Comparison of ENCODE assay signal across 8 mouse cellular contexts in genomic region chr6:128799896-128800270, GRCm38 (mm10). TPM values are rescaled to one million over a fixed set of nuclear protein-coding genes. Genes with fewer than 3 reads are reported as not detected.
A peak's percentile ranks its signal among the peaks of the same experiment; 100 is the strongest.
DNase-seq lines count a peak whose midpoint lies in the region; ATAC-seq and TF ChIP-seq lines count a peak whose summit lies in the region.

No protein-coding gene starts in this region.

- intact Hi-C loops in heart, postnatal 25 days (cut with DNase I) = no loop called here

- WGBS in heart, embryonic 14.5 days = 22% methylated on average over 7 of the region's 7 CpGs
- 28% methylated on average over 7 of the region's 7 CpGs for WGBS in midbrain, embryonic 12.5 days

- no peaks in the 10 kb centered on the region for H3K27me3 ChIP-seq in heart, embryonic 14.5 days (ENCODE audit: control insufficient read depth, insufficient read depth, low read length)
- H3K27me3 ChIP-seq in ES-Bruce4 (ENCODE audit: control insufficient read depth, insufficient read depth, low read length, poor library complexity, severe bottlenecking) = no peaks in the 10 kb centered on the region
- H3K27me3 ChIP-seq in midbrain, embryonic 12.5 days = no peaks in the 10 kb centered on the region

- H3K4me1 ChIP-seq in heart, embryonic 14.5 days (ENCODE audit: control insufficient read depth in 2 of 2, insufficient read depth in 2 of 2, low read length in 2 of 2) = peaks cover 2 to 3% of the 10 kb centered on the region in 2 experiments; a peak in 2 of 4 replicates
- no peaks in the 10 kb centered on the region for H3K4me1 ChIP-seq in ES-Bruce4 (ENCODE audit: control insufficient read depth, insufficient read depth, low read length)
- H3K4me1 ChIP-seq in midbrain, embryonic 12.5 days = peaks cover 12% of the 10 kb centered on the region

- H3K27ac ChIP-seq in heart, embryonic 14.5 days (replicated peaks in 1 of 2; ENCODE audit: control insufficient read depth in 1 of 2, insufficient read depth in 1 of 2, low read depth in 2 of 2, low read length in 2 of 2) = no peak overlapping the region
- H3K27ac ChIP-seq in ES-Bruce4 (ENCODE audit: insufficient read depth, low read length) = no peak overlapping the region
- H3K27ac ChIP-seq in midbrain, embryonic 12.5 days (replicated peaks) = peak overlapping the region; percentile 60

- ATAC-seq in heart, embryonic 14.5 days (ENCODE audit: insufficient number of reproducible peaks, insufficient read depth, low FRiP score, low read depth) = no peak
- ATAC-seq in midbrain, embryonic 12.5 days (ENCODE audit: low FRiP score, low read depth) = no peak

- no peak for TF ChIP-seq EP300 in ES-Bruce4 (IDR thresholded peaks at IDR 0.05; ENCODE audit: insufficient read depth, low read depth, low read length)

- H3K9me3 ChIP-seq in heart, embryonic 14.5 days (ENCODE audit: control insufficient read depth, low read length) = no peaks in the 10 kb centered on the region
- no peaks in the 10 kb centered on the region for H3K9me3 ChIP-seq in ES-Bruce4 (replicated peaks; ENCODE audit: control insufficient read depth, insufficient read depth, low read length, poor library complexity, severe bottlenecking)
- H3K9me3 ChIP-seq in midbrain, embryonic 12.5 days = no peaks in the 10 kb centered on the region

- TF ChIP-seq CTCF in ES-Bruce4 (IDR thresholded peaks at IDR 0.05; ENCODE audit: low read depth, low read length) = no peak

- no peak for TF ChIP-seq POLR2A in ES-Bruce4 (IDR thresholded peaks at IDR 0.05; ENCODE audit: insufficient read depth, low read length)

- no peaks in the 10 kb centered on the region for H3K36me3 ChIP-seq in heart, embryonic 14.5 days (ENCODE audit: control insufficient read depth, insufficient read depth, low read length)
- H3K36me3 ChIP-seq in ES-Bruce4 (ENCODE audit: control insufficient read depth, insufficient read depth, low read length, poor library complexity, severe bottlenecking) = no peaks in the 10 kb centered on the region
- no peaks in the 10 kb centered on the region for H3K36me3 ChIP-seq in midbrain, embryonic 12.5 days

- H3K9ac ChIP-seq in heart, embryonic 14.5 days (ENCODE audit: low read length) = peak overlapping the region; percentile 78
- peak overlapping the region; percentile 69; the same call in 1 of the 2 replicates for H3K9ac ChIP-seq in ES-Bruce4 (ENCODE audit: low read depth, poor library complexity, severe bottlenecking)
- H3K9ac ChIP-seq in midbrain, embryonic 12.5 days (replicated peaks) = peak overlapping the region; percentile 41

- H3K4me2 ChIP-seq in heart, embryonic 14.5 days (ENCODE audit: low read length) = peak overlapping the region; percentile 64
- peak overlapping the region; percentile 56 for H3K4me2 ChIP-seq in midbrain, embryonic 12.5 days (replicated peaks)

- H3K4me3 ChIP-seq in heart, embryonic 14.5 days (ENCODE audit: control insufficient read depth in 1 of 2, insufficient read depth in 1 of 2, low read depth in 1 of 2, low read length in 2 of 2) = peak overlapping the region; percentile 63 to 95
- peak overlapping the region; percentile 41 for H3K4me3 ChIP-seq in ES-Bruce4 (ENCODE audit: low read depth, low read length)
- H3K4me3 ChIP-seq in midbrain, embryonic 12.5 days = peak overlapping the region; percentile 61

- DNase-seq in heart, postnatal 25 days (ENCODE audit: low spot score) = no peak
- peak; percentile 28 for DNase-seq in forelimb bud, embryonic 11.5 days (ENCODE audit: low read depth, low spot score)
- DNase-seq in adrenal gland, adult 18-20 months (ENCODE audit: low spot score in 2 of 2) = no peak
- no peak for DNase-seq in ovary, postnatal 36 days (ENCODE audit: low spot score)
- DNase-seq in T-cell, adult 2 months (ENCODE audit: low spot score) = no peak

RNA-seq across cellular contexts. Expression of gene Klrb1c, which starts 10.9 kb away (rescaled TPM):
- not detected in 2 replicates for polyA plus RNA-seq in heart, embryonic 14.5 days (2014; fragmentation: Nextera tagmentation; extraction: Ambion mirVana)
- total RNA-seq in heart, postnatal 25 days (2021) = under 1 TPM in 1 of 2 experiments, not detected in 1; 0.28 TPM
- polyA plus RNA-seq in ES-Bruce4 (2011; ENCODE audit: insufficient read depth, insufficient read length, low read depth, missing spikeins) = not detected in 2 replicates
- polyA plus RNA-seq in midbrain, embryonic 12.5 days (2016; fragmentation: Nextera tagmentation; extraction: Ambion mirVana) = not detected in 2 replicates
- total RNA-seq in adrenal gland, adult 18-20 months (2021) = under 1 TPM; 0.60 to 0.67 TPM

RNA-seq across cellular contexts. Expression of gene Gm44511, which starts 26.2 kb away (rescaled TPM):
- polyA plus RNA-seq in heart, embryonic 14.5 days (2014; fragmentation: Nextera tagmentation; extraction: Ambion mirVana) = not detected in 2 replicates
- total RNA-seq in heart, postnatal 25 days (2021) = not detected
- not detected in 2 replicates for polyA plus RNA-seq in ES-Bruce4 (2011; ENCODE audit: insufficient read depth, insufficient read length, low read depth, missing spikeins)
- not detected in 2 replicates for polyA plus RNA-seq in midbrain, embryonic 12.5 days (2016; fragmentation: Nextera tagmentation; extraction: Ambion mirVana)
- total RNA-seq in adrenal gland, adult 18-20 months (2021) = not detected

RNA-seq across cellular contexts. Expression of gene Klrb1b, which starts 26.2 kb away (rescaled TPM):
- polyA plus RNA-seq in heart, embryonic 14.5 days (2014; fragmentation: Nextera tagmentation; extraction: Ambion mirVana) = not detected in 2 replicates
- total RNA-seq in heart, postnatal 25 days (2021) = under 1 TPM in 1 of 2 experiments, not detected in 1; 0.10 TPM
- polyA plus RNA-seq in ES-Bruce4 (2011; ENCODE audit: insufficient read depth, insufficient read length, low read depth, missing spikeins) = not detected in 2 replicates
- polyA plus RNA-seq in midbrain, embryonic 12.5 days (2016; fragmentation: Nextera tagmentation; extraction: Ambion mirVana) = not detected in 2 replicates
- 1 to 10 TPM in 1 of 2 experiments, under 1 TPM in 1; 0.90 to 1.3 TPM for total RNA-seq in adrenal gland, adult 18-20 months (2021)
